Mouse (Mus musculus) small intestine, adult 2 months (tissue): ENCODE results near the gene Gng7. TPM values are rescaled to one million over a fixed set of nuclear protein-coding genes. Genes with fewer than 3 reads are reported as not detected.

ENCODE experiments used
- H3K27ac ChIP-seq: fragments of 200-500 bp; 2 replicates; pipeline ENCODE4 v1.5.1; 2012; ENCODE audit warnings: low read depth, low read length, control low read depth, inconsistent platforms; ENCODE audit not compliant: insufficient read depth
- H3K27me3 ChIP-seq: fragments of 200-500 bp; 2 replicates; pipeline ENCODE4 v1.6.1; 2012; ENCODE audit warnings: mild to moderate bottlenecking, moderate library complexity, low read length, inconsistent platforms; ENCODE audit not compliant: control insufficient read depth, insufficient read depth
- H3K36me3 ChIP-seq: fragments of 200-500 bp; 2 replicates; pipeline ENCODE4 v1.6.1; 2012; ENCODE audit warnings: mild to moderate bottlenecking, low read length, control low read depth, inconsistent platforms; ENCODE audit not compliant: control insufficient read depth, insufficient read depth
- H3K4me1 ChIP-seq: fragments of 200-500 bp; 2 replicates; pipeline ENCODE4 v1.6.1; 2012; ENCODE audit warnings: low read length, inconsistent platforms, mixed read lengths; ENCODE audit not compliant: control insufficient read depth, insufficient read depth, insufficient read length
- H3K4me3 ChIP-seq: fragments of 200-500 bp; 2 replicates; pipeline ENCODE4 v1.5.1; 2012; ENCODE audit warnings: low read depth, mild to moderate bottlenecking, control low read depth, inconsistent platforms, low read length, moderate library complexity
- CTCF ChIP-seq: fragments of 200-500 bp; IDR thresholded peaks from 2 replicates; pipeline ENCODE4 v1.5.1; 2012; ENCODE audit warnings: low read depth, mild to moderate bottlenecking, control low read depth, inconsistent platforms, low read length, moderate library complexity, mixed read lengths; ENCODE audit not compliant: insufficient replicate concordance, insufficient read length; ENCODE audit errors: extremely low read depth
- POLR2A ChIP-seq: fragments of 200-500 bp; IDR thresholded peaks from 2 replicates; pipeline ENCODE4 v1.6.1; 2012; ENCODE audit warnings: low read depth, mild to moderate bottlenecking, control low read depth, inconsistent platforms, low read length, moderate library complexity
- WGBS: fragments of 180-500 bp; shearing (Covaris S2); methylation state at CpG from one replicate; pipeline ENCODE4 v1.1.7; 2018; 5-methylcytosine and 5-hydroxymethylcytosine counted together
- polyA plus RNA-seq: library from polyadenylated mRNA; depleted of rRNA; stranded (reverse); fragments of >200 nt; gene quantifications from 2 replicates; pipeline ENCODE4 v1.2.3, GENCODE M21; 2012; rRNA removed

The Gng7 gene
- polyA plus RNA-seq, 1 experiment: 0.44 TPM

DNA sequence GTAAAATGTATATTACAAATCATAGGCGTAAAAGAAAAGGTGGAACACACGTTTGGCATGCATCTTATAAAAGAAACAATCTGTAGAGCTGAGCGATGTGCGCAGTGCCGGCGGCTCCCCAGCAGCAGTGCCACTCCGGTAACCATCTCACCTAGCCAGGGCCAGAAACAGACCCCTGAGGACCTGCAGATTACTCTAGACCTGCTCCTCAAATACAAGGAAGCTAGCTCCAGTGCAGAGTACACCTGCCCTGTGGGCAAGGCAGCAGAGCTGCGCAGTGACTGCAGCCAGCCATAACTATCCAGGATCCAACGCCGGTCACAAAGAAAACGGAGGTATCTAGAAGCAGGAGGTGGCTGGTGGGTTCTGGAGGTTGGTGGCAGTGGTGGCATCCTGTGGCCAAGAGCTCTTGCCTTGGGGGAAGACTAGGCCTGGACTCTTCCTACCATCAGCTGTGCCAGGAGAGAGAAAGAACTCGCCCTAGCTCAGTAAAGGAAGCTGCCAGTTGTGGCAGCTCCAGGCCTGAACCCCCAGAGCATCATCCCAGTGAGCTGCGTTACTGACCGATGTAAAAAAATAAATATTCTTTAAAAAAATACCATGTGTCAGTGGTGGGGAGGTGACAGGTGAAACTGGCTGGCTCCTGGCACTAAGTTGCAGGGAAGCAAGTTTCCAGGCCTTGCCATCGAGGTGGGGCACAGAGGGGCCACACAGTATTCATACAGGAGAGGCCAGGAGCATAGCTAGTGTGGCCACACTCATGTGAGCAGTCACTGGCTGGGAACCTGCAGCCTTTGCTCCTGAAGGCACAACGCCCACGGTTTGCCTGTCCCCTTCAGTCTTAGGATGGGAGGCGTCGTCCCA lies 113.1 kb downstream of the Gng7 start:
- Histone ChIP-seq H3K27ac (peak overlapping the region; percentile 62), H3K4me1 (peaks cover 9% of the 10 kb centered on the region), H3K36me3 (peaks cover 27% of the 10 kb centered on the region), H3K27me3 (no peaks in the 10 kb centered on the region), H3K4me3 (no peak overlapping the region)
- WGBS: 84% methylated on average over 19 of the region's 19 CpGs
- TF ChIP-seq POLR2A: no peak
- TF ChIP-seq CTCF: no peak

DNA sequence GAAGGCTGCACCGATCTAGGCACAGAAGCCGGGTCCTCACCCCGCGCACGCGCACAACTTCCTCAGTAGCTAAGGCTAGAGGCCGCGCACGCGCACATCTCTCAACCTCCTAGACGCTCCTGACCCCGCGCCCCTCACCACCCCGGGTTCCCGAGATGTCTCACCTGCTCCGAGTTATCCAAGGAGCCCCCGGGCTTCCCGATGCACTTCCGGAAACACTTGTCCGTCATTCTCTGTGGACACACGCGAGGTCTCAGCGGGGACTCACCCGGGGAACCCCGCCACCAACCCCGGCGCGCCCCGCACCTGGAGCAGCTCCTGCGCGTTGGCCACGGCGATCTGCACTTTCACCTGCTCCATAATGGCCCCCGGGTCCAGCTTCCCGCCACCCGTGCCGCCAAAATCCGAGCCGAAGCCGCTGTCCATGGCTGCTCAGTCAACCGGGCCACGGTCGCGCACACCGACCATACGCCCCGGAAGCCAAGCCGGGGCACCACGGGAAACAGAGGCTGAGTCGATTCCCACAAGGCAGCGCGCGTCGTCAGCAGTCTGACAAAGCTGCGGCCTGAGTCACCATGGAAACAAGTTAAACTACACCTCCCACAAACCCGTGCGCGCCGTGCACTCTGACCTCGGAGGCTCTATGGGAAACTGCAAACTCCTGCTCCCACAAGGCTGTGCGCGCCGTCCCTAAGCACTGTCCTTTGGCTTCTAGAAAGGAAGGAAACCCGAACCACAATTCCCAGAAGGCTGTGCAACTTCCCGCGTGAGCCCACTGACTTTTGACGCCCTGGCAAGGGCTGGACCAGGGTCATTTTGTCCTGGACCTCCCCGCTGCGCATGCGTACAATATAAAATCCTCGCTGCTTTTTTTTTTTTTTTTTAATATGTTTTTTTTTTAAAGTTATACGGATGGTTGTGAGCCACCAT lies 114.2 kb downstream of the Gng7 start, which contains the start of gene Timm13:
Gene Timm13, minus strand, starts transcription at position 652 of the 930 bp plus-strand sequence.
- Histone ChIP-seq H3K27ac (peak within 1 kb of the TSS; percentile 62), H3K4me3 (peak within 1 kb of the TSS; percentile 89), H3K27me3 (no peaks in the 10 kb centered on the region), H3K4me1 (peaks cover 9% of the 10 kb centered on the region), H3K36me3 (peaks cover 20% of the 10 kb centered on the region)
- under 1% methylated on average over 72 of the region's 72 CpGs for WGBS
- no peak for TF ChIP-seq POLR2A
- no peak for TF ChIP-seq CTCF

DNA sequence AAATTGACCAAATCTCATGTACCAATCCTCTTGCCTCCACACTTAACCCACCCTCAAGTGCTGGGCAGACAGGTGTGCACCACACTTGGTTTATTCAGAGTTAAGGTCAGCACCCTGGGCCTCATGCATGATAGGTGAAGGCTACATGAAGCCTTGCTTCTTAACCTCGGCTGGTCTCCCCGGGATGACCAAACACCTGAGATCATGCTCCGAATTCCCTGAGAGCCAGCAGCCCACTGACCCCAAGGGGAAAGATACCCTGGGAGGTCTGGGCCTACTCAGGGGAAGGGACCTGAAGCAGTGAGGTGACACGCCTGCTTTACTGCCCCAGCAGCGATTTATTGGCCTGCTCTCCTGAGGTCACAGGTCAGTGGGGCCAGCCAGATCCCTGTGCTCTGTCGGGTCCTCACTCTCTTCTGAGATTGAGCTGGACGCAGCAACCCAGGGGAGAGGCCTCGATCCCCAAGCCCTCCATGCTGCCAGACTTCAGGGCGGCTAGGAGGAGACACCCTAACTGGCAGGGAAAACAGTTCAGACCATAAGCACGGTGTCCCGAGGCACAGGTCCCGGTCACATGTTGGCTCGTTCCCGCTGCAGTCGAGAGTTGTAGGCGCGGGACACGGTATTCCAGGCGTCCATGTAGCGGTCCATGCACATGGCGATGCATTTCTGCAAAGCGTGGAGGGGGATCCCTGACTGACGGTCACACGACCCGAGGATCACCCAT lies 115.0 kb downstream of the Gng7 start:
- no peak for TF ChIP-seq POLR2A
- no peak for TF ChIP-seq CTCF
- no peaks in the 10 kb centered on the region for H3K27me3 ChIP-seq
- peaks cover 18% of the 10 kb centered on the region for H3K36me3 ChIP-seq
- peaks cover 9% of the 10 kb centered on the region for H3K4me1 ChIP-seq
- H3K4me3 ChIP-seq: peak overlapping the region; percentile 89
- WGBS: 8% methylated on average over 25 of the region's 25 CpGs
- H3K27ac ChIP-seq: no peak overlapping the region

DNA sequence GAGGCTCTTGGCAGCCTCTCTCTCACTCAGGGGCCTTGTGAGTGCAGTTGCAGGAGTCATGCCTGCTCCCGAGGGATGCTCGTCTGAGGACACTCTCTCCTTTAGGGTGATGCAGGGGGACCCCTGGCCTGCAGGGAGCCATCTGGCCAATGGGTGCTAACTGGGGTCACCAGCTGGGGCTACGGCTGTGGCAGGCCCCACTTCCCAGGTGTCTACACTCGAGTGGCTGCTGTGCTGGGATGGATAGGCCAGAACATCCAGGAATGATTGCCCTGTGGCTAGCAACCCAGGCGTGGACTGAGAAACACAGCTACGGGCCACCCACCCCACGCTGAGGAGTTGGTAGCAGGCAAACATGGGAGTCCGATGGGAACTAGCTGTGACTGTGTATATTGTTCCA lies 115.7 kb downstream of the Gng7 start:
- peaks cover 9% of the 10 kb centered on the region for H3K4me1 ChIP-seq
- H3K27me3 ChIP-seq: no peaks in the 10 kb centered on the region
- no peak overlapping the region for H3K27ac ChIP-seq
- 87% methylated on average over 8 of the region's 8 CpGs for WGBS
- no peak for TF ChIP-seq POLR2A
- TF ChIP-seq CTCF: no peak
- no peak overlapping the region for H3K4me3 ChIP-seq
- peaks cover 11% of the 10 kb centered on the region for H3K36me3 ChIP-seq

Other genes starting within 250 kb of the Gng7 start
- gene Sf3a2, start 216.7 kb downstream of the Gng7 start, polyA plus RNA-seq: 23.0 and 40.2 TPM in 2 replicates
- gene Plekhj1, start 216.3 kb downstream of the Gng7 start, polyA plus RNA-seq: 26.0 and 41.8 TPM in 2 replicates
- gene Amh, start 209.7 kb downstream of the Gng7 start, polyA plus RNA-seq: 0.87 and 0.95 TPM in 2 replicates
- gene Jsrp1, start 201.4 kb downstream of the Gng7 start, polyA plus RNA-seq: not detected in 2 replicates
- gene Oaz1, start 188.3 kb downstream of the Gng7 start, polyA plus RNA-seq: 771 and 1,172 TPM in 2 replicates
- gene Lingo3, start 170.9 kb downstream of the Gng7 start, polyA plus RNA-seq: 0.06 and 0.08 TPM in 2 replicates
- 61.1 and 82.7 TPM in 2 replicates for gene Lsm7, start 159.7 kb downstream of the Gng7 start, polyA plus RNA-seq
- gene Sppl2b, start 159.7 kb downstream of the Gng7 start, polyA plus RNA-seq: 43.1 and 81.2 TPM in 2 replicates
- gene Tmprss9, start 143.1 kb downstream of the Gng7 start, polyA plus RNA-seq: 0.66 and 1.3 TPM in 2 replicates
- gene Timm13, start 114.0 kb downstream of the Gng7 start, polyA plus RNA-seq: 132 and 250 TPM in 2 replicates
- gene Lmnb2, start 96.7 kb downstream of the Gng7 start, polyA plus RNA-seq: 14.5 and 29.2 TPM in 2 replicates
- 16.2 and 29.7 TPM in 2 replicates for gene Gadd45b, start 84.9 kb downstream of the Gng7 start, polyA plus RNA-seq
- 0.32 and 0.38 TPM in 2 replicates for gene Diras1, start 10.7 kb upstream of the Gng7 start, polyA plus RNA-seq
- 19.3 and 31.6 TPM in 2 replicates for gene Slc39a3, start 22.5 kb upstream of the Gng7 start, polyA plus RNA-seq
- 116 and 222 TPM in 2 replicates for gene Sgta, start 45.2 kb upstream of the Gng7 start, polyA plus RNA-seq
- gene Thop1, start 55.1 kb upstream of the Gng7 start, polyA plus RNA-seq: 26.5 and 33.3 TPM in 2 replicates
- gene Creb3l3, start 83.9 kb upstream of the Gng7 start, polyA plus RNA-seq: 163 and 498 TPM in 2 replicates
- gene Map2k2, start 91.0 kb upstream of the Gng7 start, polyA plus RNA-seq: 214 and 554 TPM in 2 replicates
- gene Zbtb7a, start 120.3 kb upstream of the Gng7 start, polyA plus RNA-seq: 94.8 and 187 TPM in 2 replicates
- 29.1 and 53.3 TPM in 2 replicates for gene Pias4, start 153.0 kb upstream of the Gng7 start, polyA plus RNA-seq
- 755 and 1,606 TPM in 2 replicates for gene Eef2, start 161.7 kb upstream of the Gng7 start, polyA plus RNA-seq
- 102 and 228 TPM in 2 replicates for gene Dapk3, start 168.1 kb upstream of the Gng7 start, polyA plus RNA-seq
- not detected in 2 replicates for gene 4930442H23Rik, start 168.9 kb upstream of the Gng7 start, polyA plus RNA-seq
- not detected in 2 replicates for gene Nmrk2, start 187.1 kb upstream of the Gng7 start, polyA plus RNA-seq
- 0.53 and 0.60 TPM in 2 replicates for gene Atcay, start 215.9 kb upstream of the Gng7 start, polyA plus RNA-seq
- 4.9 and 14.2 TPM in 2 replicates for gene Zfr2, start 218.2 kb upstream of the Gng7 start, polyA plus RNA-seq
- 6.8 and 13.0 TPM in 2 replicates for gene Matk, start 238.0 kb upstream of the Gng7 start, polyA plus RNA-seq